Mouse (Mus musculus) adrenal gland (tissue): Measurements from ENCODE around the gene H2-Ab1.
"Not testable (repeated sequence)": the region's sequence is repeated elsewhere in the genome, so short reads cannot be mapped to it uniquely, and the experiment has no call there.

Experiments used
- intact Hi-C: fragments of 180-260 bp; cut with DNase I; formaldehyde crosslinking; loops from one replicate; pipeline ENCODE4 v1.15.1; 2025
- long read RNA-seq, 2 experiments: library from polyadenylated mRNA; unstranded; transcript quantifications; one replicate each; pipeline ENCODE4 v2.0.0; 2020; ENCODE audit warnings: borderline replicate concordance in 1 of 2; ENCODE audit not compliant: insufficient replicate concordance in 1 of 2

H2-Ab1 gene
- long read RNA-seq, experiment 1, transcript H2-Ab1-201 (6 exons, 1,212 nt) = major isoform, 266 of 278 reads
- long read RNA-seq, experiment 1, partial matches to known transcripts = 8 of 278 reads
- long read RNA-seq, experiment 1, other reads (novel, unspliced or antisense) = 4 of 278 reads
- long read RNA-seq, experiment 2, transcript H2-Ab1-201 (6 exons, 1,212 nt) = major isoform, 267 of 276 reads
- long read RNA-seq, experiment 2, partial matches to known transcripts = 3 of 276 reads
- long read RNA-seq, experiment 2, other reads (novel, unspliced or antisense) = 6 of 276 reads

- intact Hi-C loops = no loop called here
These were observed at the start of gene H2-Ab1 for GRCm38 (mm10) chr17:34257594-34258375. Gene H2-Ab1 (plus strand): TSS chr17:34257689.

- intact Hi-C loops = no loop called here
These were observed 49.6 kb upstream of the H2-Ab1 start for GRCm38 (mm10) chr17:34207866-34208265.

- intact Hi-C loops = no loop called here
These were observed 49.1 kb upstream of the H2-Ab1 start for GRCm38 (mm10) chr17:34208421-34208820.

GRCm38 (mm10) chr17:34209680-34210079 lies 47.8 kb upstream of the H2-Ab1 start:
- intact Hi-C loops = no loop called here

GRCm38 (mm10) chr17:34210599-34210998 lies 46.9 kb upstream of the H2-Ab1 start:
- intact Hi-C loops = no loop called here

DNA sequence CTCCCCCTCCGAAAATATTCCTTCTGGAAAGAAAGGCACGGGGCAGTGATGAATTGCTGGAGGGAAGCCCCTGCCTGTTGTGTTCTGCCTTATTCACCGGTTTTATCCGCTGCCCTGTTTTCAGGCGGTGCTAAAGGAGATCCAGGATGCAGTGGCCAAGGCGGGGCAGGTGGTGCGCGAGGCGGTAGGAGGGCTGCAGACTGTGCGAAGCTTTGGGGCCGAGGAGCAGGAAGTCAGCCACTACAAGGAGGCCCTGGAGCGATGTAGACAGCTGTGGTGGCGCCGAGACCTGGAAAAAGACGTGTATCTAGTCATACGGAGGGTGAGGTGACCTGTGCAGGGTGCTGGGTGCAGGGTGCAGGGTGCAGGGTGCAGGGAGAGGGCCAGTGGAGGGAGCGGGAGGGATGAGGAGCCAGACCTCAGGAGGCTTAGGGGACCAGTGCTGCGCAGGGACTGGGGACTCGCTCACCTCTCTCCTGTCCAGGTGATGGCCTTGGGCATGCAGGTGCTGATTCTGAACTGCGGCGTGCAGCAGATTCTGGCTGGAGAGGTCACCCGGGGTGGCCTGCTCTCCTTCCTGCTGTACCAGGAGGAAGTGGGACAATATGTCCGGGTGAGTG lies 45.6 kb upstream of the H2-Ab1 start:
- intact Hi-C loops = no loop called here

GRCm38 (mm10) chr17:34213936-34214335 lies 43.6 kb upstream of the H2-Ab1 start:
- intact Hi-C loops = no loop called here

DNA sequence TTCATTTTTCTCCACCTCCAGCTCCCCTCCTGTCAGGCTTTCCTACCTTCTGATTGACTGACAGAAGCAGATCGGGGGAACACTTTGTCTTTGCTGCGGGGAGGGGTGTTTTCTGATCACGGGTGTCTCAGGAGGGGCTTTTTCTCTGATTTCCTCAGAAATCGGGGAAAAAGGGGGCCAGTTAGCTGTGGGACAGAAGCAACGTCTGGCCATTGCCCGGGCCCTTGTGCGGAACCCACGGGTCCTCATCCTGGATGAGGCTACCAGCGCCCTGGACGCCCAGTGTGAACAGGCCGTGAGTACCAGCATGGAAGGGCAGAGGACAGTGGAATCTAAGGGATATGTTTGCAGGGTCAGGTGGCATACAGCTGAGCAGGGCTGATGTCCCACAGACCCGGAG lies 42.3 kb upstream of the H2-Ab1 start:
- intact Hi-C loops = loop anchor here (5.0 kb wide), 1 partner anchor 43 kb away; no protein-coding TSS in a partner anchor

DNA sequence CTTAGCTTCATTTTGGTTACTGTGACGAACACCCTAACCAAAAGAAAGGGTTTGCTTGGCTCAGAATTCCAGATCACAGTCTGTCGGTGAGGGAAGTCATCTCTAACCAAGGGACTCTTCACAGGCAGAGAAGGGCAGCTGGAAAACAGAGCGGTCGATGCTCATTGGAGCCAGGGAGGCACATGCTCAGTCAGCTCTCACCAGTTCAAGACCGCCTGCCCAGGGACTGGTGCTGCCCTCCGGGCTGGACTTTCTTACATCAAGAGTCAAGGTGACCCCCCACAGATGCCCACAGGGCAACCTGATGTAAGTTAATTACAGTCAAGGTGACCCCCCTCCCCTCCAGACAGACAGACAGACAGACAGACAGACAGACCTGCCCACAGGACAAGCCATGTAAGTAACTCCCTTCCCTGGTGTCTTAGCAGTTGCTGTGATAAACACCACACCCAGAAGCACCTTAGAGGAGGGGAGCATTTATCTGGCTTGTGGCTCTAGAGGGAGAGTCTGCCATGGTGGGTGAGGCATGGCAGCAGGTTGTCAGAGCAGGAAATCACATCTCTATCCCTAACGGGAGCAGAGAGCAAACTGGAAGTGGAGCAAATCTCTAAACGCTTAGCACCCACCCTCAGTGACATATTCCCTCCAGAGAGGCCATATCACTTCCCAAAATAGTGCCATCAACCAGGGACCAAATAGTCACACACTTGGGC lies 40.1 kb upstream of the H2-Ab1 start:
- intact Hi-C loops = loop anchor here (5.0 kb wide), 1 partner anchor 45 kb away; no protein-coding TSS in a partner anchor

DNA sequence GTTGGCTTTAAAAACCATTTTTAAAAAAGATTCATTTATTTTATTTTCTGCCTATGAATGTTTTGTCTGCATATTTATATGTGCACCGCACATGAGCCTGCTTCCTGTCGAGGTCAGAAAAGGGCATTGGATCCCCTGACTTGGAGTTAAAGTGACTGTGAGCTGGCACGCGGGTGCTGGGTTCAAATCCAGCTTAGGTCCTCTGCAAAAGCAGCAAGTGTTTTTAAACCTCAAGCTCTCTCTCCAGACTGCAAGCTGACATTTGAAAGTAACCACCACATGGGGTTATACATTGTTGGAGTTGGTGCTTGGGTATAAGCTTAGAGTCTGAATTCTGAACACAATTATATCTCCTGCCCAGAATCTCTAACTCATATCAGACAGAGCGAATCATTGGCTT lies 39.5 kb upstream of the H2-Ab1 start:
- intact Hi-C loops = loop anchor here (5.0 kb wide), 1 partner anchor 46 kb away; no protein-coding TSS in a partner anchor

- intact Hi-C loops = loop anchor here (5.0 kb wide), 1 partner anchor 46 kb away; no protein-coding TSS in a partner anchor
These were observed 38.8 kb upstream of the H2-Ab1 start for GRCm38 (mm10) chr17:34218675-34219074.

DNA sequence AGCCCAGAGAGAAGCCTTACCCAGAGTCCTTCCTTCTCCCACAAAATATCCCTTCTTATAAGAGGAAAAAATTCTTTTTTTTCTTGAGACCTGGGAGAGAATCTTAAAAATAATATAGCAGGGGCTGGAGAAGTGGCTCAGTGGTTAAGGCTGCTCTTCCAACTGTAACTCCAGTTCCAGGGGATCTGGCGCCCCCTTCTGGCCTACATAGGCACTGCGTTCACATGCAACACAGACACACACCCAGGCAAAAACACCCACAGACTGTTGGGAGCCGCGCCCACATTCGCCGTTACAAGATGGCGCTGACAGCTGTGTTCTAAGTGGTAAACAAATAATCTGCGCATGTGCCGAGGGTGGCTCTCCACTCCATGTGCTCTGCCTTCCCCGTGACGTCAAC lies 38.4 kb upstream of the H2-Ab1 start:
- intact Hi-C loops = loop anchor here (5.0 kb wide), 1 partner anchor 47 kb away; no protein-coding TSS in a partner anchor

GRCm38 (mm10) chr17:34219801-34220200 lies 37.7 kb upstream of the H2-Ab1 start:
- intact Hi-C loops = loop anchor here (5.0 kb wide), 1 partner anchor 48 kb away; no protein-coding TSS in a partner anchor

GRCm38 (mm10) chr17:34220401-34220800 lies 37.1 kb upstream of the H2-Ab1 start:
- intact Hi-C loops = not testable (repeated sequence)

GRCm38 (mm10) chr17:34224816-34225215 lies 32.7 kb upstream of the H2-Ab1 start:
- intact Hi-C loops = no loop called here

- intact Hi-C loops = no loop called here
These were observed 32.1 kb upstream of the H2-Ab1 start for GRCm38 (mm10) chr17:34225426-34225825.

- intact Hi-C loops = not testable (repeated sequence)
These were observed 31.6 kb upstream of the H2-Ab1 start for GRCm38 (mm10) chr17:34225911-34226310.

- intact Hi-C loops = loop anchor here (10.0 kb wide), 1 partner anchor 156 kb away; no protein-coding TSS in a partner anchor
These were observed 26.5 kb upstream of the H2-Ab1 start for GRCm38 (mm10) chr17:34230971-34231370.

DNA sequence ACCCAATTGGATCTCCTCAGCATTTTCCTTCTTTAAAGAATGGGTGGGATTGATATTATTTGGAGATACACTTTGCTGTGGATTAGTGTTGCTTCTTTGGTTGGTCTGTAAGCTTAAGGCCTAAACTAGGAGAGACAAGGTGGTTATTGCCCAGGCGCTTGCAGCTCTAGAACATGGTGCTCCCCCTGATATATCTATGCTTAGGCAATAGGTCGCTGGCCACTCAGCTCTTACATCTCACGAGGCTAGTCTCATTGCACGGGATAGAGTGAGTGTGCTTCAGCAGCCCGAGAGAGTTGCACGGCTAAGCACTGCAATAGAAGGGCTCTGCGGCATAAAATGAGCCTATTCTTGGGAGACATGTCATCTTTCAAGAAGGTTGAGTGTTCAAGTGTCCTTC lies 25.5 kb upstream of the H2-Ab1 start:
- intact Hi-C loops = loop anchor here (10.0 kb wide), 1 partner anchor 157 kb away; no protein-coding TSS in a partner anchor

DNA sequence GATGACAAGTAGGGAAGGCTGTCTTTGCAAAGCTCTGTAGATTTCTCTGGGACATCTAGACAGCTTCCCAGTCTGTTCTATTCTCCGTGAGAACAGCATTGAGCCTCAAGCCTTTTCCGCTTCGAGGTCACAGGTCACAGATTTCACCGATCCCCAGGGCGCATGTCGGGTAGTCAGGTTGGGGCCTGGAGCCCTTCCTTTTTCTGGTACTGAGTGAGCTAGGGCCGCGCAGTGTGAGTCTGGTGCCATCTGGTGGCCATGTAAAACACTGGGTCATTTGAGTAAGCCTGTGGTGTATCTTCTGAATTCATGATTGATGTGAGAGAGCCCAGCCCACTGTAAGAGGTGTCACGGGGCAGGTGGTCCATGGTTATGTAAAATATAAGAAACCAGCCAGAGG lies 22.6 kb upstream of the H2-Ab1 start:
- intact Hi-C loops = loop anchor here (1.0 to 10.0 kb wide), 3 partner anchors 30 to 160 kb away; no protein-coding TSS in a partner anchor

DNA sequence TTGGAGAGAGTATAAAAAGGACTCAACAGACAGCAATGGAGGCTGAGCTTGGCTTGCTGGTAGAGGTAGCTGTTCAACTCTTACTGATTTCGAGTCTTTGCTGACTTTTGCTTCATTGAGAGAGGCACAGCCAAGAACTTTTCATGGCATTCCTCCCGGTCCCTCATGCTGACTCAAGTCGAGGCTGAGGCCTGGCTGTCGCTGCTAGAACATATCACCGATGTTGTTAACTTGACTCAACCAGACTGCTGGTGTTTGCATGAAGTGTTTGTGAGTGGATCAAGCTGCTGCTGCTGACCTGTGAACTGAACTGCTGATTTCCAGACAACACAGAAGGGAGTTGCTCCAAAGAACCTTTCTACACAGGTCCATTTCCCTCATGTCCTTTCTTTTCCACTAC lies 20.8 kb upstream of the H2-Ab1 start:
- intact Hi-C loops = loop anchor here (10.0 kb wide), 1 partner anchor 162 kb away; no protein-coding TSS in a partner anchor
